Mouse (Mus musculus) liver, embryonic 14.5 days (tissue): ENCODE data around the gene Dnajc19.

Experiments
- CTCF ChIP-seq: IDR thresholded peaks from 2 replicates; pipeline ENCODE4 v1.5.1; 2016; ENCODE audit warnings: antibody characterized with exemption, low read depth, control low read depth
- EP300 ChIP-seq: IDR thresholded peaks from 2 replicates; pipeline ENCODE4 v1.6.1; 2016; ENCODE audit warnings: antibody characterized with exemption, low read depth

DNA sequence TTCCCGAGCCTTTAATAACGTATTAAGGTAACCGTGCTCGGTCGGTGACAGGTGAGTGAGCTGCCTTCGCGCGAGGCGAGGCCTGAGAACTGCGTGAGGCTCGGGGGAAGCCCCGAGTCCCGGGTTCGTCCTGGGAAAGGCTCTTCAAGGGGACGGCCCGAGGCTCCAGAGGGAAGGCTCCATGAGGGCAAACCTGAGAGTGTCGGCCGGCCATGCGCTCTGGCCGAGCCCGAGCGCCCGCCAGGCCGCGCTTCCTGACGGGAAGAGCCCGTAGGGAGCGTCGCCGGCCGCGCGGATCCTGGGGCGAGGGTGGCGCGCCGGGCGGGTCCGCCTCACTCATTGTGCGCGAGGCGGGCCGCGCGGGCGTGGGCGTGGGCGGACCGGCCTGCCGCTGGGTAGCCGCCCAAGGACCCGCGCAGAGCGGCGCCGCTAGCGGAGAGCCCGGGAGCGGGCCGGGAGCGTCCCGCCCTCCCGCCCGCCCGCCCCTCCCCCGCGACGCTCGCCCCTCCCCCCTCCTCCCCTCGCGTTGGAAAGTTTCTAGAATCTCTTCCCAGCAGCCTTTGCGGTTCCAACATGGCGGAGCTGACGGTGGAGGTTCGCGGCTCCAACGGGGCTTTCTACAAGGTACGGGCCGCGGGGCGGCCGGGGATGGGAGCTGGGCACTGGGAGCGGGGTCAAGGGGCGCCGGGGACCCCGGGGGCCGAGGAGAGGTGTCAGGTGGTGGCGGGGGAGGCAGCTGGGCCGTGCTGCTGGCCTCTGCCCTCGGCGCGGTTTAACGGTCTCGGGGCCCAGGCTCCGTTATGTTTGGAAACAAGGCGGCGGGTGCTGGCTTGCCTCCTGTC is 61.4 kb downstream of the Dnajc19 start, which contains the start of gene Fxr1:
- TF ChIP-seq CTCF (no peak), EP300 (no peak)
